Mouse (Mus musculus): ENCODE data around the gene Gdf15. TPM values are rescaled to one million over a fixed set of nuclear protein-coding genes. Genes with fewer than 3 reads are reported as not detected.

Gdf15 gene
- polyA plus RNA-seq, 1 experiment from 2014 or later = 0.86 TPM

Other genes starting within 250 kb of the Gdf15 start
- 9.7 and 12.4 TPM in 2 replicates for gene Crtc1, start 192.9 kb downstream of the Gdf15 start, polyA plus RNA-seq (2015; fragmentation: Nextera tagmentation; extraction: Ambion mirVana)
- gene Klhl26, start 155.5 kb downstream of the Gdf15 start, polyA plus RNA-seq (2015; fragmentation: Nextera tagmentation; extraction: Ambion mirVana) = 11.2 and 12.4 TPM in 2 replicates
- gene Tmem59l, start 145.1 kb downstream of the Gdf15 start, polyA plus RNA-seq (2015; fragmentation: Nextera tagmentation; extraction: Ambion mirVana) = 0.45 and 0.76 TPM in 2 replicates
- gene Crlf1, start 139.3 kb downstream of the Gdf15 start, polyA plus RNA-seq (2015; fragmentation: Nextera tagmentation; extraction: Ambion mirVana) = 3.7 and 5.5 TPM in 2 replicates
- gene Rex1bd, start 125.7 kb downstream of the Gdf15 start, polyA plus RNA-seq (2015; fragmentation: Nextera tagmentation; extraction: Ambion mirVana) = 116 and 125 TPM in 2 replicates
- 842 and 891 TPM in 2 replicates for gene Uba52, start 121.7 kb downstream of the Gdf15 start, polyA plus RNA-seq (2015; fragmentation: Nextera tagmentation; extraction: Ambion mirVana)
- 240 and 251 TPM in 2 replicates for gene Fkbp8, start 104.7 kb downstream of the Gdf15 start, polyA plus RNA-seq (2015; fragmentation: Nextera tagmentation; extraction: Ambion mirVana)
- 65.8 and 71.2 TPM in 2 replicates for gene Kxd1, start 104.5 kb downstream of the Gdf15 start, polyA plus RNA-seq (2015; fragmentation: Nextera tagmentation; extraction: Ambion mirVana)
- gene Ell, start 93.0 kb downstream of the Gdf15 start, polyA plus RNA-seq (2015; fragmentation: Nextera tagmentation; extraction: Ambion mirVana) = 11.6 and 12.5 TPM in 2 replicates
- 135 and 145 TPM in 2 replicates for gene Isyna1, start 38.1 kb downstream of the Gdf15 start, polyA plus RNA-seq (2015; fragmentation: Nextera tagmentation; extraction: Ambion mirVana)
- 63.3 and 70.9 TPM in 2 replicates for gene Ssbp4, start 23.6 kb downstream of the Gdf15 start, polyA plus RNA-seq (2015; fragmentation: Nextera tagmentation; extraction: Ambion mirVana)
- 1.5 and 2.7 TPM in 2 replicates for gene Lrrc25, start 16.3 kb downstream of the Gdf15 start, polyA plus RNA-seq (2015; fragmentation: Nextera tagmentation; extraction: Ambion mirVana)
- 33.7 and 37.3 TPM in 2 replicates for gene Pgpep1, start 27.9 kb upstream of the Gdf15 start, polyA plus RNA-seq (2015; fragmentation: Nextera tagmentation; extraction: Ambion mirVana)
- gene Lsm4, start 40.8 kb upstream of the Gdf15 start, polyA plus RNA-seq (2015; fragmentation: Nextera tagmentation; extraction: Ambion mirVana) = 269 and 297 TPM in 2 replicates
- gene Jund, start 66.5 kb upstream of the Gdf15 start, polyA plus RNA-seq (2015; fragmentation: Nextera tagmentation; extraction: Ambion mirVana) = 68.6 and 76.9 TPM in 2 replicates
- not detected in 2 replicates for gene Iqcn, start 71.0 kb upstream of the Gdf15 start, polyA plus RNA-seq (2015; fragmentation: Nextera tagmentation; extraction: Ambion mirVana)
- gene Gm3336, start 86.1 kb upstream of the Gdf15 start, polyA plus RNA-seq (2015; fragmentation: Nextera tagmentation; extraction: Ambion mirVana) = not detected in 2 replicates
- gene Pde4c, start 91.3 kb upstream of the Gdf15 start, polyA plus RNA-seq (2015; fragmentation: Nextera tagmentation; extraction: Ambion mirVana) = 0.14 TPM in 1 of 2 replicates, not detected in the other
- 17.4 and 23.2 TPM in 2 replicates for gene Rab3a, start 122.2 kb upstream of the Gdf15 start, polyA plus RNA-seq (2015; fragmentation: Nextera tagmentation; extraction: Ambion mirVana)
- 41.6 and 48.4 TPM in 2 replicates for gene Mpv17l2, start 128.5 kb upstream of the Gdf15 start, polyA plus RNA-seq (2015; fragmentation: Nextera tagmentation; extraction: Ambion mirVana)
- gene Pik3r2, start 144.3 kb upstream of the Gdf15 start, polyA plus RNA-seq (2015; fragmentation: Nextera tagmentation; extraction: Ambion mirVana) = 34.9 and 36.5 TPM in 2 replicates
- gene Mast3, start 172.6 kb upstream of the Gdf15 start, polyA plus RNA-seq (2015; fragmentation: Nextera tagmentation; extraction: Ambion mirVana) = 5.6 and 6.7 TPM in 2 replicates
- gene Il12rb1, start 176.0 kb upstream of the Gdf15 start, polyA plus RNA-seq (2015; fragmentation: Nextera tagmentation; extraction: Ambion mirVana) = not detected in 2 replicates
- gene Arrdc2, start 207.3 kb upstream of the Gdf15 start, polyA plus RNA-seq (2015; fragmentation: Nextera tagmentation; extraction: Ambion mirVana) = 1.9 and 2.4 TPM in 2 replicates
- 1.5 TPM in 2 replicates for gene Kcnn1, start 230.8 kb upstream of the Gdf15 start, polyA plus RNA-seq (2015; fragmentation: Nextera tagmentation; extraction: Ambion mirVana)
- 88.5 and 89.0 TPM in 2 replicates for gene Ccdc124, start 241.5 kb upstream of the Gdf15 start, polyA plus RNA-seq (2015; fragmentation: Nextera tagmentation; extraction: Ambion mirVana)

Measured in heart, embryonic 13.5 days (tissue).